Comparison of ENCODE assay signal across 14 mouse cellular contexts in genomic region chr12:99308541-99309089, GRCm38 (mm10).
DNase-seq lines count a peak whose midpoint lies in the region; ATAC-seq lines count a peak whose summit lies in the region.
"Had no signal": no experiment of that assay in that cellular context is flagged by ENCODE, and none has a peak within 500 bp of the region (broad histone marks: within the 10 kb centered on the region; RNA-seq: fewer than 3 reads in every experiment).

No protein-coding gene starts in this region.

- H3K27ac ChIP-seq in embryonic facial prominence, embryonic 12.5 days: peak overlapping the region; percentile 72
- H3K27ac ChIP-seq in forebrain, embryonic 12.5 days: peak overlapping the region; percentile 46; the same call in 1 of the 2 replicates
- peak overlapping the region; percentile 33; the same call in 1 of the 2 replicates for H3K27ac ChIP-seq in limb, embryonic 15.5 days
- H3K27ac ChIP-seq: stomach, embryonic 15.5 days had no signal

- H3K27me3 ChIP-seq in embryonic facial prominence, embryonic 12.5 days: no peaks in the 10 kb centered on the region
- H3K27me3 ChIP-seq in forebrain, embryonic 12.5 days: no peaks in the 10 kb centered on the region
- H3K27me3 ChIP-seq in limb, embryonic 15.5 days: no peaks in the 10 kb centered on the region
- H3K27me3 ChIP-seq: Patski; stomach, embryonic 15.5 days had no signal

- no peaks in the 10 kb centered on the region for H3K9me3 ChIP-seq in embryonic facial prominence, embryonic 12.5 days
- no peaks in the 10 kb centered on the region for H3K9me3 ChIP-seq in forebrain, embryonic 12.5 days
- no peaks in the 10 kb centered on the region for H3K9me3 ChIP-seq in limb, embryonic 15.5 days
- H3K9me3 ChIP-seq: stomach, embryonic 15.5 days had no signal

- peaks cover 69% of the 10 kb centered on the region for H3K4me1 ChIP-seq in embryonic facial prominence, embryonic 12.5 days
- H3K4me1 ChIP-seq in forebrain, embryonic 12.5 days: peaks cover 79% of the 10 kb centered on the region
- H3K4me1 ChIP-seq in limb, embryonic 15.5 days: peaks cover 54% of the 10 kb centered on the region

- no peak overlapping the region for H3K9ac ChIP-seq in embryonic facial prominence, embryonic 12.5 days
- H3K9ac ChIP-seq in forebrain, embryonic 12.5 days: no peak overlapping the region; the same call in 1 of the 2 replicates
- no peak overlapping the region for H3K9ac ChIP-seq in limb, embryonic 15.5 days
- H3K9ac ChIP-seq: lung, embryonic 14.5 days; stomach, embryonic 15.5 days had no signal

- DNase-seq in layer of hippocampus, adult 9-11 months: peak; percentile 40
- DNase-seq in layer of hippocampus, adult 9-10 months (ENCODE audit: low spot score): no peak
- DNase-seq in kidney, postnatal 25 days: no peak
- DNase-seq in left cerebral cortex, adult 11 months (ENCODE audit: low spot score): no peak
- DNase-seq: adrenal gland, adult 2 months; heart, postnatal 36 days; kidney, adult 8-10 months; lung, embryonic 14.5 days; right cerebral cortex, postnatal 4 days had no signal

- H3K36me3 ChIP-seq in embryonic facial prominence, embryonic 12.5 days: no peaks in the 10 kb centered on the region
- no peaks in the 10 kb centered on the region for H3K36me3 ChIP-seq in forebrain, embryonic 12.5 days (replicated peaks)
- no peaks in the 10 kb centered on the region for H3K36me3 ChIP-seq in limb, embryonic 15.5 days
- H3K36me3 ChIP-seq: stomach, embryonic 15.5 days had no signal

- ATAC-seq in embryonic facial prominence, embryonic 12.5 days (ENCODE audit: insufficient number of reproducible peaks, insufficient read depth, low FRiP score, low TSS enrichment): peak; percentile 76
- no peak for ATAC-seq in forebrain, embryonic 12.5 days (ENCODE audit: low FRiP score)
- ATAC-seq in limb, embryonic 15.5 days (ENCODE audit: insufficient number of reproducible peaks, low FRiP score, low TSS enrichment, low read depth): peak; percentile 40; the same call in 1 of the 2 replicates
- ATAC-seq: Patski had no signal

- peak overlapping the region; percentile 9; the same call in 1 of the 2 replicates for H3K4me2 ChIP-seq in embryonic facial prominence, embryonic 12.5 days (replicated peaks)
- H3K4me2 ChIP-seq in forebrain, embryonic 12.5 days: no peak overlapping the region
- peak overlapping the region; percentile 11; the same call in 1 of the 2 replicates for H3K4me2 ChIP-seq in limb, embryonic 15.5 days
- H3K4me2 ChIP-seq: lung, embryonic 14.5 days; stomach, embryonic 15.5 days had no signal

- WGBS in embryonic facial prominence, embryonic 12.5 days: 14% methylated on average over 11 of the region's 11 CpGs
- 74% methylated on average over 11 of the region's 11 CpGs for WGBS in forebrain, embryonic 12.5 days
- WGBS in limb, embryonic 15.5 days: 33% methylated on average over 11 of the region's 11 CpGs

- no peak overlapping the region for H3K4me3 ChIP-seq in embryonic facial prominence, embryonic 12.5 days
- H3K4me3 ChIP-seq in forebrain, embryonic 12.5 days (replicated peaks): no peak overlapping the region
- H3K4me3 ChIP-seq in limb, embryonic 15.5 days: no peak overlapping the region
- H3K4me3 ChIP-seq: stomach, embryonic 15.5 days had no signal
